Mouse (Mus musculus) cortical plate, adult 2 months (tissue): ENCODE results near the gene Mkrn1.

Source experiments
- CTCF ChIP-seq: fragments of 200-500 bp; IDR thresholded peaks from 2 replicates; pipeline ENCODE4 v1.5.1; 2011; ENCODE audit warnings: mild to moderate bottlenecking, control low read depth, low read length; ENCODE audit not compliant: insufficient read depth; ENCODE audit errors: extremely low read depth
- POLR2A ChIP-seq: fragments of 200-500 bp; IDR thresholded peaks from 2 replicates; pipeline ENCODE4 v1.6.1; 2011; ENCODE audit warnings: mild to moderate bottlenecking, low read length, control low read depth; ENCODE audit not compliant: insufficient read depth; ENCODE audit errors: extremely low read depth

GRCm38 (mm10) chr6:39462621-39463538, 42.6 kb upstream of the Mkrn1 start:
- no peak for TF ChIP-seq POLR2A
- TF ChIP-seq CTCF = peak; percentile 89
